Mouse (Mus musculus) testis, adult 2 months (tissue): ENCODE results near the gene Hcrtr1.

Source experiments
- CTCF ChIP-seq: fragments of 200-500 bp; IDR thresholded peaks from 2 replicates; pipeline ENCODE4 v1.5.1; 2012; ENCODE audit warnings: low read depth, mild to moderate bottlenecking, inconsistent platforms, low read length, moderate library complexity; ENCODE audit not compliant: control insufficient read depth, insufficient read depth, insufficient replicate concordance
- POLR2A ChIP-seq: fragments of 200-500 bp; IDR thresholded peaks from 2 replicates; pipeline ENCODE4 v1.6.1; 2012; ENCODE audit warnings: low read depth, mild to moderate bottlenecking, inconsistent platforms, low read length, moderate library complexity; ENCODE audit not compliant: control insufficient read depth

- no peak for TF ChIP-seq CTCF
- no peak for TF ChIP-seq POLR2A
Measured at GRCm38 (mm10) chr4:130125164-130125563, 14.0 kb downstream of the Hcrtr1 start.
